Mouse (Mus musculus) heart, postnatal 36 days (tissue): ENCODE measurements around the gene Adprhl2. TPM values are rescaled to one million over a fixed set of nuclear protein-coding genes. Genes with fewer than 3 reads are reported as not detected.

Source experiments
- DNase-seq, 2 experiments: peaks; one replicate each; pipeline ENCODE4 v3.0.0; 2021 to 2022
- intact Hi-C: fragments of 180-260 bp; cut with DNase I; formaldehyde crosslinking; loops from one replicate; pipeline ENCODE4 v1.15.1; 2025
- total RNA-seq, 2 experiments: library from RNA; stranded (reverse); gene quantifications; 2 replicates each; pipeline ENCODE4 v1.2.3; 2021

The Adprhl2 gene
- total RNA-seq, 2 experiments from 2014 or later, result 12.2 TPM

DNA sequence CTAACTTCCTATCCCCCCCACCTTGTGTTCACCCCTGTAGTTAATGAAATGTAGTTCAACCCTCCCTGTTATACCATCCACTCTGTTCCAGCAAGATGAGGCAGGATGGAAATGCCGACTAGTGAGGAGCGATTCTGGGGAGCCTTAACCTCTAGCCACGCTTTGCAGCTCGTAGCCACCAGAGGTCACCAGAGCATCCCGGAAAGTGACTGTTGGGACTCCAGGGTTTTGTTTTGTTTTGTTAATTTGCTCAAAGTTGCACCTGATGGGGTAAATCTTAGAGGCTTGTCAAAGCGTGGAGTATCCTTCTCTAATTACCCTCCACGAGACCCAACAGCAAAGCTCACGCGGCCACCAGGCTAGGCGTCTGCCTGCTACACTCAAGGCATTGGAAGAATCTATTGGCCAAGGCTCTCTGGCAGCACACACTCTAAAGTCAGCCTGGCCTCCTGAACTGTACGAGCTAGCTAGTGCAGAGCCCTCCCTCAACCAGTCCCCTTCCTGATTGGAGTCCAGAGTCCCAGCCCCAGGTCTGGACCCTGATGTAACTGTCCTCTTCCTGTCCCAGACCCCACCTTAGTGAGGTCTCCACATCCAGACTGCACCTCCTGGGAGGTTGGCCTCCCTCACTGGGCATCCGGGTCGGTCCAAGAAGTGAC, 43.5 kb downstream of the Adprhl2 start:
- intact Hi-C loops, result loop anchor here (1.0 kb wide), 1 partner anchor 31 kb away; no protein-coding TSS in a partner anchor
- DNase-seq, result peak; percentile 58 to 67

- intact Hi-C loops, result no loop called here
- DNase-seq, result peak; percentile 30 to 44
Observed at GRCm38 (mm10) chr4:126275681-126276131, 45.8 kb downstream of the Adprhl2 start.

- intact Hi-C loops, result no loop called here
- no peak for DNase-seq
Observed at GRCm38 (mm10) chr4:126275081-126275480, 46.4 kb downstream of the Adprhl2 start.

- no peak for DNase-seq
- intact Hi-C loops, result no loop called here
Observed at GRCm38 (mm10) chr4:126273753-126274152, 47.8 kb downstream of the Adprhl2 start.

GRCm38 (mm10) chr4:126269292-126269691, 52.2 kb downstream of the Adprhl2 start:
- intact Hi-C loops, result no loop called here

More at GRCm38 (mm10) chr4:126269292-126269691, 52.2 kb downstream of the Adprhl2 start:
- no peak for DNase-seq

Other genes with a start within 250 kb of the Adprhl2 start
- 10 to 100 TPM; 14.5 to 16.4 TPM for gene Lsm10, start 225.1 kb downstream of the Adprhl2 start, total RNA-seq
- 10 to 100 TPM; 33.6 to 41.5 TPM for gene Stk40, start 217.7 kb downstream of the Adprhl2 start, total RNA-seq
- 10 to 100 TPM; 15.7 to 16.2 TPM for gene Eva1b, start 174.0 kb downstream of the Adprhl2 start, total RNA-seq
- 1 to 10 TPM; 2.4 to 3.6 TPM for gene Sh3d21, start 158.2 kb downstream of the Adprhl2 start, total RNA-seq
- 100 to 1,000 TPM; 119 to 123 TPM for gene Thrap3, start 118.9 kb downstream of the Adprhl2 start, total RNA-seq
- 100 to 1,000 TPM; 248 to 259 TPM for gene Map7d1, start 65.4 kb downstream of the Adprhl2 start, total RNA-seq
- gene Trappc3, start 59.4 kb downstream of the Adprhl2 start, total RNA-seq, result 10 to 100 TPM; 45.9 to 46.3 TPM
- gene Col8a2, start 34.9 kb downstream of the Adprhl2 start, total RNA-seq, result under 1 TPM; 0.61 to 0.62 TPM
- gene Tekt2, start 4.0 kb upstream of the Adprhl2 start, total RNA-seq, result under 1 TPM; 0.44 to 0.84 TPM
- gene Ago3, start 107.9 kb upstream of the Adprhl2 start, total RNA-seq, result 10 to 100 TPM in 1 of 2 experiments, 1 to 10 TPM in 1; 9.0 to 11.7 TPM
- 10 to 100 TPM; 11.2 to 13.5 TPM for gene Ago1, start 146.9 kb upstream of the Adprhl2 start, total RNA-seq
- gene Ago4, start 211.8 kb upstream of the Adprhl2 start, total RNA-seq, result 1 to 10 TPM; 9.2 to 9.7 TPM
- under 1 TPM; 0.53 to 0.84 TPM for gene Clspn, start 235.2 kb upstream of the Adprhl2 start, total RNA-seq